Mouse (Mus musculus) T-helper 1 cell (primary cell): ENCODE measurements around the gene Ybx2.

Experiments used
- in situ Hi-C: fragments of 300-600 bp; cut with MboI, MseI; formaldehyde crosslinking; loops from one replicate; pipeline ENCODE4 v1.15.1; 2025; ENCODE audit warnings: high pct_unique_total_duplicates

Ybx2 gene

GRCm38 (mm10) chr11:69964650-69965270 is 29.2 kb downstream of the Ybx2 start, which contains the start of gene Cldn7:
TSS of gene Cldn7 (plus strand) at chr11:69964779.
- in situ Hi-C loops, result no loop called here

DNA sequence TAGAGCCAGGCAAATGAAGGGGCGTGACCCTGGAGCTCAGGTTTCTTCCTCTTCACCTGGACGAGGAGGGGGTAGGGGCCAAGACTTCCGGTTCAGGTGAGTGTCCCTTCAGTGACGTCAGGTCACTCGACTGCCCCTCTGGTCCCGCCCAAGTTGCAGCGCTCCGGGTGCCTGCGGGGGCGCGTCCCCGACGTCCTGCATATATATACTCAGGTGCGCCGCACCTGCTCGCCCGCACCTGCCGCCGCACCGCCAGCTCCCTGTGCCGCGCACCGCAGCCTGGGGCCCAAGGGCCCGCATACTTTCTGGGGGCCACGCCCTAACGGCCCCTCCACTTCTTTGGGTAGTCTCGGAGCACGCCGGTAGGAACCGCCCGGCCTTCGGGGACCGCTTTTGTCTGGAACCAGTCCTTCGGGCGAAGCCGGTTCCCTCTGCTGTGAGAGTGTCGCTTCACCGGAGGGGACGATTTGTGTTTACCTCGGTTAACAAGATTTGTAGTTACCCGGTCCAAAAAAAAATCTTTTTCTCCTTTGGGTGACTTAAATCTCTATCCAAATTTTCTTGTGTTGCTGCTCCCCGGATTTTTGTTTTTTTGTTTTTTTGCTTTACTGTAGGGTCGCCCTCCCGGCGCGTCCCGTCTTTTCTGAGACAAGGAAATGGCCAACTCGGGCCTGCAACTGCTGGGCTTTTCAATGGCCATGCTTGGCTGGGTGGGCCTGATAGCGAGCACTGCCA is 29.8 kb downstream of the Ybx2 start:
- in situ Hi-C loops, result no loop called here

DNA sequence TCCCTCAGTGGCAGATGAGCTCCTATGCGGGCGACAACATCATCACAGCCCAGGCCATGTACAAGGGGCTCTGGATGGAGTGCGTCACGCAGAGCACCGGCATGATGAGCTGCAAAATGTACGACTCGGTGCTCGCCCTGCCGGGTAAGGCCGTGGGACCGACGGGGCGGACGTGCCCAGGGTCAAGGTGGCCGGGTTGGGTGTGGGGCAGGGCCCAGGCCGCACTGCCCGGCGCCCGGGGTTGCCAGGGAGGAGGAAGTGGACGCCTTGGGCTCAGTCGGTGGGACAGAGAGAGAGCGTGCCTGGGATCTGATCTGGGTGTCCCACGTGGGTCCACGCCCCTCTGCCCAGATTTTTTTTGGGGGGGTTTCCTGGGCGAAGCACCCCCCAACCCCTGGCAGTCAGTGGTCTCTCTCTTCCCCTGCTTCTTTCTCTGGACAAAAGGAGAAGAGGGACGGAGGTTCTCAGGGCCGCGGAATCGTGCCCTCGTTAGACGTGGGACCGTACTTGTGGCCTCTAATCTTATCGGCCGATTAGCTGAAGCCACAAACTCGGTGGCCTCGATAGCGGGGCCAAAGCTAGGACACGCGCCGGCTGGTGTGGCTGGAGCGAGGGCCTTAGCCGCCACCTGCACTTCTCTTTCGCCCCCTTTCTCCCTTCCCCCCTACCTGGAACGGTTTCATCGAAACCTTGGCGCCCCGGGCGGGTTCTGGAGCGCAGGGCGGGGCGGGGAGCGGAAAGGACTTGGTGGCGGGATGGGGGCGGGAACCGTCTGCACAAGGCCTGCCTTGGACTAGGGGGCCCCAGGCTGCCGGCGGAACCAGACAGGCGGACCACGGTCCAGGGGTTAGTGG is 30.6 kb downstream of the Ybx2 start:
- in situ Hi-C loops, result no loop called here

GRCm38 (mm10) chr11:69966860-69967517 is 31.4 kb downstream of the Ybx2 start:
- in situ Hi-C loops, result no loop called here

- in situ Hi-C loops, result no loop called here
Observed at GRCm38 (mm10) chr11:69968793-69969192, 33.2 kb downstream of the Ybx2 start.

DNA sequence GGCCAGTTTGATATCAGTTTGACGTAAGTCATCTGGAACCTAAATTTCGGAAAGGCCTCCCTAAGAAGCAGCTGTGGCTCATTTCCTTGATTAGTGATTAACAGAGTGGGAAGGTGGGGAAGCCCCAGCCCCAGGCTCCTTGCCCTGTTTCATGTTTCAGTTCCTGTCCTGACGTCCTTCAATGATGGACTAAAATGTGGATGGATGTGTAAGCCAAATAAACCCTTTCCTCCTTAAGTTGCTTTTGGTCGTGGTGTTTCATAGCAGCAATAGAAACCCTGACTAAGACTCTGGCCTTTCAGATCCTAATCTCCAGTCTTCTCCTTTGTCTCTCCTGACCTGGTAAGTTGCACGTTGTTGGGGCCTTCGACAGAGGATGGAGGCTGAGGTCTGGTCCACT is 34.6 kb downstream of the Ybx2 start:
- in situ Hi-C loops, result no loop called here

DNA sequence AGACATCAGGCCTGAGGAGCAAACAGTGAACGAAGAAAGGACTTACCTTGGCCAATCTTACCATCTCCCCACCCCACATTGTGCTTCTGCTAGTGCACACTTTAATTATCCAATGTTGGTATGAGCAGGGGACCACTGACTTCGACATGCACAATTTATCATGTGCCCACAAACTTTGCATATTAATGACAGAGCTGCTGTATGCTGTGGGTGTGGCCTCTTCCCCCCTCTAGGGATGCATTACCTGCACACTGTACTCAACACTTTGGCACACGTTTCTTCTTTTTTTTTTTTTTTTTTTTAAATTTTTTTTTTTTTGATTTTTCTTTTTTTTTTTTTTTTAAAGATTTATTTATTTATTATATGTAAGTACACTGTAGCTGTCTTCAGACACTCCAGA is 35.2 kb downstream of the Ybx2 start:
- in situ Hi-C loops, result no loop called here

GRCm38 (mm10) chr11:69974907-69975306 is 39.3 kb downstream of the Ybx2 start:
- in situ Hi-C loops, result no loop called here

- in situ Hi-C loops, result no loop called here
Observed at GRCm38 (mm10) chr11:69976271-69976670, 40.7 kb downstream of the Ybx2 start.

- in situ Hi-C loops, result loop anchor here (10.0 kb wide), 2 partner anchors 565 to 885 kb away; partner anchors contain the start of genes Kdm6b and Per1
Observed at GRCm38 (mm10) chr11:69979827-69980195, 44.2 kb downstream of the Ybx2 start.

GRCm38 (mm10) chr11:69980196-69981140 is 44.9 kb downstream of the Ybx2 start:
- in situ Hi-C loops, result loop anchor here (10.0 kb wide), 2 partner anchors 566 to 886 kb away; partner anchors contain the start of genes Kdm6b and Per1

- in situ Hi-C loops, result loop anchor here (10.0 kb wide), 2 partner anchors 566 to 886 kb away; partner anchors contain the start of genes Kdm6b and Per1
Observed at GRCm38 (mm10) chr11:69981141-69981762, 45.7 kb downstream of the Ybx2 start, which contains the start of gene Ctdnep1. TSS of gene Ctdnep1 (plus strand) at chr11:69981156.

DNA sequence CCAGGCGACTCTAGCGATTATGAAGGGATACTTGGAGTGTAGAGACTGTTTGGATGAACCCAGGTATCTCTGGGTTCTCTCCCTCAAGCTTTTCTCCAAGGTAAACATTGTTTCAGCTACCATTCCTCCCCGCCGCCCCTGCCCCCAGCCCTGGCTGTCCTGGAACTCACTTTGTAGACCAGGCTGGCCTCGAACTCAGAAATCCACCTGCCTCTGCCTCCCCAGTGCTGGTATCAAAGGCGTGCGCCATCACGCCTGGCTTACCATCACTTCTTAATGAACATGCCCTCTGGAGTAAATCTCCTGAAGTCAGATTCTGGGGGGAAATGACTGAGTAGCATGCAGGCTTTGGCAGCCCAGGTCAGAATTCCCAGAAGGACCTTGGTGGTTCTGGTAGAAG is 46.6 kb downstream of the Ybx2 start, which contains the start of gene Elp5:
Elp5 (minus strand) TSS at position 293 of the 400 bp plus-strand sequence.
- in situ Hi-C loops, result loop anchor here (10.0 kb wide), 2 partner anchors 567 to 887 kb away; partner anchors contain the start of genes Kdm6b and Per1

- in situ Hi-C loops, result loop anchor here (10.0 kb wide), 2 partner anchors 568 to 888 kb away; partner anchors contain the start of genes Kdm6b and Per1
Observed at GRCm38 (mm10) chr11:69982877-69983276, 47.3 kb downstream of the Ybx2 start.

DNA sequence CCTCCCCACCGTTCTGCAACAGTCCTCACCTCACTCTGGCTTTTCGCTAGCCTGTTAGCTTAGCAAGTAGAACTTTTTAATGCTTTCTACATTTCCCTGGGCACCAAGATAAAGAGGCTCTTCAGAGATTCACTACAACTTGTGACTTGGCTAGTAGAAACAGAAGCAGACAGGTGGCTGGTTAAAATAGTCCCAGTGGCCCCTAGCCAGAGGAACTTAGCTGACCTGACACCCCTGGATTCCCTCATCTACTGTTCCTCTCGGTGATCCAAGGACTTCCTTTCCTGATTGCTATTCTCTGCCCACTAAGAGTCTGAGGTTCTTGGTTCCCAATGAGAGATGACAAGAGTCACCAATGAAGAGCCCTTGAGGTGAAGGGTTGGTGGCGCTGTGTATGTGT is 47.8 kb downstream of the Ybx2 start:
- in situ Hi-C loops, result loop anchor here (10.0 kb wide), 2 partner anchors 569 to 889 kb away; partner anchors contain the start of genes Kdm6b and Per1

DNA sequence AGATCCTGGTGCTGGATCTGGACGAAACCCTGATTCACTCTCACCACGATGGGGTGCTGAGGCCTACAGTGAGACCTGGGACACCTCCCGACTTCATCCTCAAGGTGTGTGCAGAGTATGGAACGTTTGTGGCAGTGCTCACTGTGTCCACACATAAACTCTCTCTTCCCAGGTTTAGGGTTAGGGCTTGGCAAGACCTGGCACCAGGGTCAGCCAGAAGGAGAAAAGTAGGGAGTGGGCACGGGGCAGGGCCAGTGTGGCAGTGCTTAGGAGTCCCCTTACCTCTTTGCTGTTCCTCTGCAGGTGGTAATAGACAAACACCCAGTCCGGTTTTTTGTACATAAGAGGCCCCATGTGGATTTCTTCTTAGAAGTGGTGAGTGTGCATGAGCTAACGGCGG is 48.8 kb downstream of the Ybx2 start:
- in situ Hi-C loops, result loop anchor here (10.0 kb wide), 2 partner anchors 570 to 890 kb away; partner anchors contain the start of genes Kdm6b and Per1

- in situ Hi-C loops, result loop anchor here (10.0 kb wide), 2 partner anchors 575 to 895 kb away; partner anchors contain the start of genes Kdm6b and Per1
Observed at GRCm38 (mm10) chr11:69989949-69990348, 54.4 kb downstream of the Ybx2 start.
